Mouse (Mus musculus) common myeloid progenitor, adult 5-6 weeks (primary cell): ENCODE data around the gene Zfp575. TPM values are rescaled to one million over a fixed set of nuclear protein-coding genes. Genes with fewer than 3 reads are reported as not detected.

Experiments used
- total RNA-seq: library from RNA; stranded (forward); fragments of 200-1000, 187-1606 nt; gene quantifications from 2 replicates; pipeline ENCODE4 v1.2.3, GENCODE M21; 2017

The Zfp575 gene
- total RNA-seq, 1 experiment from 2014 or later = not detected

Other genes starting within 250 kb of the Zfp575 start
- gene Lypd5, start 238.4 kb downstream of the Zfp575 start, total RNA-seq = not detected in 2 replicates
- 70.8 and 84.9 TPM in 2 replicates for gene Kcnn4, start 217.4 kb downstream of the Zfp575 start, total RNA-seq
- gene Smg9, start 188.0 kb downstream of the Zfp575 start, total RNA-seq = 25.2 and 33.1 TPM in 2 replicates
- gene Irgc1, start 135.3 kb downstream of the Zfp575 start, total RNA-seq = not detected in 2 replicates
- 3.6 and 10.2 TPM in 2 replicates for gene Plaur, start 125.2 kb downstream of the Zfp575 start, total RNA-seq
- not detected in 2 replicates for gene Cadm4, start 105.6 kb downstream of the Zfp575 start, total RNA-seq
- gene Zfp428, start 80.6 kb downstream of the Zfp575 start, total RNA-seq = 7.0 and 9.0 TPM in 2 replicates
- not detected in 2 replicates for gene AC161166.1, start 75.2 kb downstream of the Zfp575 start, total RNA-seq
- 3.5 and 6.0 TPM in 2 replicates for gene Irgq, start 57.0 kb downstream of the Zfp575 start, total RNA-seq
- gene Pinlyp, start 41.5 kb downstream of the Zfp575 start, total RNA-seq = not detected in 2 replicates
- gene Xrcc1, start 41.4 kb downstream of the Zfp575 start, total RNA-seq = 32.2 and 37.0 TPM in 2 replicates
- 13.2 and 14.6 TPM in 2 replicates for gene Ethe1, start 98 bp downstream of the Zfp575 start, total RNA-seq
- 9.6 and 14.7 TPM in 2 replicates for gene Phldb3, start 23.1 kb upstream of the Zfp575 start, total RNA-seq
- not detected in 2 replicates for gene Lypd3, start 48.9 kb upstream of the Zfp575 start, total RNA-seq
- gene Tex101, start 89.0 kb upstream of the Zfp575 start, total RNA-seq = not detected in 2 replicates
- gene BC049730, start 121.6 kb upstream of the Zfp575 start, total RNA-seq = not detected in 2 replicates
- not detected in 2 replicates for gene Gm4763, start 139.3 kb upstream of the Zfp575 start, total RNA-seq
- 5.7 and 9.7 TPM in 2 replicates for gene Cd177, start 172.7 kb upstream of the Zfp575 start, total RNA-seq
- gene Ceacam10, start 189.6 kb upstream of the Zfp575 start, total RNA-seq = 1.2 TPM in 1 of 2 replicates, not detected in the other